8 mouse cellular contexts compared by ENCODE assay signal in the genomic region with DNA sequence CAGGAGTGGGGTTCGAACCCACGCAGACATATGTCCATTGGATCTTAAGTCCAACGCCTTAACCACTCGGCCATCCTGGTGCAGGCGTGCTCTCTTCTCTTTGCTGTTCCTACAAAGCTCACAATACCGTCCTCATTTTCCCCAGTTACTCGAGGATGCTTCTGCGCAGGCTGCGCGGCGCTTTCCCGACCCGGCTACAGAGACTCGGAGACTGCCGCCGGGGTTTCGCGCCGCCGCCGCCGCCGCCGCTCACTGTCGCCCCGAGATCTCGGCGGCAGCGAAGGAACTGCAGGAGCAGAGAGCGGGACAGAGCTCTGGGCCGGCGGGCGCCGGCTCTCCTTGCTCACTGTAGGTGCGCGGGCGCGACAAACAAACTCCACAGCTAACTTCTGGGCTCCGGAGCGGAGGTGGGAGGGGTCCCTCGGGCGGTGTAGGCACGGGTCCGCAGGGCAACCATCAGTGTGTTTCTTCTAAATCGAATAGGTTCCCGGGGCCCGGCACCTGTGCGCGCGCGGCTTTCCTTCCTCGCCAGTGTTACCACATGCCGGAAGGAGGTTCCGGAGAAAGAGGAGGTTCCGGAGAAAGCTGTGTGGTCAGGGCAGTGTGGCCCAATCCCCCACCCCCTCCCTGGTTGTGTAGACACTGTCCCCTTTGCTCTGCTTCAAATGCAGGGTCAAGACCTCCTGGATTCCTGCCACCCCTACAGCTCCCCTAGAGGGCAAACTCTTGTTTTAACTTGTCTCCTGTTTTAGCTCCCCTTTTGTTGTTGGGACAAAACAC. TPM values are rescaled to one million over a fixed set of nuclear protein-coding genes. Genes with fewer than 3 reads are reported as not detected.
A peak's percentile ranks its signal among the peaks of the same experiment; 100 is the strongest.
DNase-seq lines count a peak whose midpoint lies in the region; ATAC-seq lines count a peak whose summit lies in the region.

No protein-coding gene starts in this region.

- no peaks in the 10 kb centered on the region for H3K4me1 ChIP-seq in lung, embryonic 16.5 days (replicated peaks; ENCODE audit: control insufficient read depth, insufficient read depth, low read length)

- no peaks in the 10 kb centered on the region for H3K27me3 ChIP-seq in lung, embryonic 16.5 days (ENCODE audit: control insufficient read depth, insufficient read depth, low read depth, low read length)

- peak; percentile 90 for DNase-seq in MEL-GATA-1-ER (ENCODE audit: extremely low read depth, low read depth)
- DNase-seq in cerebellum, adult 8-10 months = peak; percentile 98
- peak; percentile 99 for DNase-seq in forelimb bud, embryonic 11.5 days (ENCODE audit: low read depth, low spot score)
- DNase-seq in layer of hippocampus, adult 9-10 months (ENCODE audit: low spot score) = peak; percentile 99
- peak; percentile 99 for DNase-seq in ovary, postnatal 10 days (ENCODE audit: low spot score)
- DNase-seq in thymus, postnatal 10 days (ENCODE audit: low spot score in 2 of 2) = peak; percentile 80 to 91

- peak overlapping the region; percentile 70 for H3K4me2 ChIP-seq in lung, embryonic 16.5 days (ENCODE audit: low read depth, low read length)

- no peaks in the 10 kb centered on the region for H3K36me3 ChIP-seq in lung, embryonic 16.5 days (ENCODE audit: control insufficient read depth, insufficient read depth, low read length)

- H3K9me3 ChIP-seq in lung, embryonic 16.5 days (ENCODE audit: control insufficient read depth, low read length) = no peaks in the 10 kb centered on the region

- peak; percentile 70 to 80 for ATAC-seq in hematopoietic stem cell, adult 5-6 weeks (replicated peaks in 1 of 2; ENCODE audit: insufficient read depth in 1 of 2, low FRiP score in 2 of 2, low TSS enrichment in 1 of 2, low read depth in 1 of 2, poor library complexity in 2 of 2, severe bottlenecking in 2 of 2)
- peak; percentile 94 for ATAC-seq in lung, embryonic 16.5 days (ENCODE audit: low read depth)

- peak overlapping the region; percentile 79 for H3K4me3 ChIP-seq in lung, embryonic 16.5 days (ENCODE audit: low read length)

- H3K27ac ChIP-seq in lung, embryonic 16.5 days (ENCODE audit: low read length) = peak overlapping the region; percentile 85

- H3K9ac ChIP-seq in lung, embryonic 16.5 days (ENCODE audit: low read length) = peak overlapping the region; percentile 81

- under 1% methylated on average over 55 of the region's 55 CpGs for WGBS in lung, embryonic 16.5 days

RNA-seq across cellular contexts. Expression of a gene that starts 41.3 kb away (rescaled TPM):
- 5.4 and 5.8 TPM in 2 replicates for total RNA-seq in hematopoietic stem cell, adult 5-6 weeks (2017)
- polyA plus RNA-seq in lung, embryonic 16.5 days (2015; fragmentation: Nextera tagmentation; extraction: Ambion mirVana) = 2.2 and 2.7 TPM in 2 replicates

RNA-seq across cellular contexts. Expression of a gene that starts 53.6 kb away (rescaled TPM):
- 63.7 and 83.5 TPM in 2 replicates for total RNA-seq in hematopoietic stem cell, adult 5-6 weeks (2017)
- polyA plus RNA-seq in lung, embryonic 16.5 days (2015; fragmentation: Nextera tagmentation; extraction: Ambion mirVana) = 75.8 and 81.7 TPM in 2 replicates

Comparison
In these comparisons a context has a peak if more than half of its experiments do, and no peak if none do; other contexts are left out.
1. Peak in every context shown above with its lines: DNase-seq, ATAC-seq, H3K4me3 ChIP-seq and H3K27ac ChIP-seq.